Mouse (Mus musculus) ES-Bruce4 (cell line): ENCODE data around the gene Tpr.

Source experiments
- EP300 ChIP-seq: IDR thresholded peaks from 2 replicates; pipeline ENCODE4 v1.6.1; 2011; ENCODE audit warnings: low read depth, low read length; ENCODE audit not compliant: insufficient read depth
- POLR2A ChIP-seq: IDR thresholded peaks from one replicate; pipeline ENCODE4 v1.8.1; 2011; ENCODE audit warnings: low read length; ENCODE audit not compliant: insufficient read depth

DNA sequence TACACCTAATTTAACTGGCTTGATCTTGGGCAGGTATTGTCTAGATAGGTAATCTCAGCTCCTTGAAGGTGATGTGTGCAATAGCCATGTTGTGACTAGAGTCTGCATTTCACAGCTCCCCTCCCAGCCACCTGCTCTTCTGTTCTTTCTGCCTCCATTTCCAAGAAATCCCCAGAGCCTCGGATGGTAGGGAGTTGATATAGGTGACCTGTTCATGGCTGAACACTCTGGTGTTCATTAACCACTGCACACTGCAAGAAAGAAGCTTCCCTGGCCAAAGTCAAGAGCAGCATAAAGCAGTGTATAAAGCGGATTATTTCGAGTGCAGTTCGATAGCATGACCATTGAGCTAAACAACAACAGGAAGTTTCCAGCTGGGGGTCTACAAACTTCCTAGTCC is 25.8 kb downstream of the Tpr start:
- TF ChIP-seq POLR2A (no peak), EP300 (no peak)
